Mouse (Mus musculus): ENCODE results near the gene Gkap1. TPM values are rescaled to one million over a fixed set of nuclear protein-coding genes. Genes with fewer than 3 reads are reported as not detected.

Gene Gkap1
- polyA plus RNA-seq, 1 experiment, result 195 TPM

GRCm38 (mm10) chr13:58215253-58215591 lies 60.3 kb downstream of the Gkap1 start:
- no peak for TF ChIP-seq POLR2A (IDR thresholded peaks at IDR 0.05; ENCODE audit: control insufficient read depth, low read depth, low read length)
- TF ChIP-seq CTCF (IDR thresholded peaks at IDR 0.05; ENCODE audit: control insufficient read depth, insufficient read depth, insufficient replicate concordance, low read depth, low read length), result no peak
- Histone ChIP-seq H3K27me3 (ENCODE audit: control insufficient read depth, insufficient read depth, low read length) (no peaks in the 10 kb centered on the region), H3K36me3 (ENCODE audit: control insufficient read depth, insufficient read depth, low read length) (no peaks in the 10 kb centered on the region), H3K4me3 (ENCODE audit: control insufficient read depth, low read depth, low read length) (peak overlapping the region; percentile 96), H3K4me1 (ENCODE audit: control insufficient read depth, insufficient read depth, low read length) (no peaks in the 10 kb centered on the region; the same call in 1 of the 2 replicates), H3K27ac (ENCODE audit: control insufficient read depth, insufficient read depth, low read depth, low read length) (peak overlapping the region; percentile 95)

GRCm38 (mm10) chr13:58214346-58215252 lies 60.9 kb downstream of the Gkap1 start:
- peak overlapping the region; percentile 95 for H3K27ac ChIP-seq (ENCODE audit: control insufficient read depth, insufficient read depth, low read depth, low read length)
- no peak for TF ChIP-seq POLR2A (IDR thresholded peaks at IDR 0.05; ENCODE audit: control insufficient read depth, low read depth, low read length)
- no peak for TF ChIP-seq CTCF (IDR thresholded peaks at IDR 0.05; ENCODE audit: control insufficient read depth, insufficient read depth, insufficient replicate concordance, low read depth, low read length)
- H3K4me1 ChIP-seq (ENCODE audit: control insufficient read depth, insufficient read depth, low read length), result no peaks in the 10 kb centered on the region; the same call in 1 of the 2 replicates
- H3K36me3 ChIP-seq (ENCODE audit: control insufficient read depth, insufficient read depth, low read length), result no peaks in the 10 kb centered on the region
- H3K27me3 ChIP-seq (ENCODE audit: control insufficient read depth, insufficient read depth, low read length), result no peaks in the 10 kb centered on the region
- H3K4me3 ChIP-seq (ENCODE audit: control insufficient read depth, low read depth, low read length), result peak overlapping the region; percentile 96

GRCm38 (mm10) chr13:58213801-58214200 lies 61.7 kb downstream of the Gkap1 start:
- no peak for TF ChIP-seq POLR2A (IDR thresholded peaks at IDR 0.05; ENCODE audit: control insufficient read depth, low read depth, low read length)
- no peak for TF ChIP-seq CTCF (IDR thresholded peaks at IDR 0.05; ENCODE audit: control insufficient read depth, insufficient read depth, insufficient replicate concordance, low read depth, low read length)
- Histone ChIP-seq H3K4me3 (ENCODE audit: control insufficient read depth, low read depth, low read length) (peak overlapping the region; percentile 12), H3K4me1 (ENCODE audit: control insufficient read depth, insufficient read depth, low read length) (no peaks in the 10 kb centered on the region; the same call in 1 of the 2 replicates), H3K36me3 (ENCODE audit: control insufficient read depth, insufficient read depth, low read length) (no peaks in the 10 kb centered on the region), H3K27ac (ENCODE audit: control insufficient read depth, insufficient read depth, low read depth, low read length) (no peak overlapping the region), H3K27me3 (ENCODE audit: control insufficient read depth, insufficient read depth, low read length) (no peaks in the 10 kb centered on the region)

GRCm38 (mm10) chr13:58212530-58212929 lies 63.0 kb downstream of the Gkap1 start:
- Histone ChIP-seq H3K4me1 (ENCODE audit: control insufficient read depth, insufficient read depth, low read length) (no peaks in the 10 kb centered on the region; the same call in 1 of the 2 replicates), H3K4me3 (ENCODE audit: control insufficient read depth, low read depth, low read length) (no peak overlapping the region), H3K27me3 (ENCODE audit: control insufficient read depth, insufficient read depth, low read length) (no peaks in the 10 kb centered on the region), H3K27ac (ENCODE audit: control insufficient read depth, insufficient read depth, low read depth, low read length) (no peak overlapping the region), H3K36me3 (ENCODE audit: control insufficient read depth, insufficient read depth, low read length) (no peaks in the 10 kb centered on the region)
- TF ChIP-seq CTCF (IDR thresholded peaks at IDR 0.05; ENCODE audit: control insufficient read depth, insufficient read depth, insufficient replicate concordance, low read depth, low read length), result no peak
- no peak for TF ChIP-seq POLR2A (IDR thresholded peaks at IDR 0.05; ENCODE audit: control insufficient read depth, low read depth, low read length)

GRCm38 (mm10) chr13:58210441-58210840 lies 65.1 kb downstream of the Gkap1 start:
- H3K36me3 ChIP-seq (ENCODE audit: control insufficient read depth, insufficient read depth, low read length), result no peaks in the 10 kb centered on the region
- H3K27ac ChIP-seq (ENCODE audit: control insufficient read depth, insufficient read depth, low read depth, low read length), result no peak overlapping the region
- H3K4me3 ChIP-seq (ENCODE audit: control insufficient read depth, low read depth, low read length), result no peak overlapping the region
- no peaks in the 10 kb centered on the region for H3K27me3 ChIP-seq (ENCODE audit: control insufficient read depth, insufficient read depth, low read length)
- TF ChIP-seq POLR2A (IDR thresholded peaks at IDR 0.05; ENCODE audit: control insufficient read depth, low read depth, low read length) (no peak), CTCF (IDR thresholded peaks at IDR 0.05; ENCODE audit: control insufficient read depth, insufficient read depth, insufficient replicate concordance, low read depth, low read length) (no peak)
- no peaks in the 10 kb centered on the region; the same call in 1 of the 2 replicates for H3K4me1 ChIP-seq (ENCODE audit: control insufficient read depth, insufficient read depth, low read length)

GRCm38 (mm10) chr13:58206084-58206483 lies 69.4 kb downstream of the Gkap1 start:
- TF ChIP-seq POLR2A (IDR thresholded peaks at IDR 0.05; ENCODE audit: control insufficient read depth, low read depth, low read length), result no peak
- TF ChIP-seq CTCF (IDR thresholded peaks at IDR 0.05; ENCODE audit: control insufficient read depth, insufficient read depth, insufficient replicate concordance, low read depth, low read length), result no peak
- H3K27ac ChIP-seq (ENCODE audit: control insufficient read depth, insufficient read depth, low read depth, low read length), result no peak overlapping the region
- no peaks in the 10 kb centered on the region for H3K27me3 ChIP-seq (ENCODE audit: control insufficient read depth, insufficient read depth, low read length)

GRCm38 (mm10) chr13:58204986-58205385 lies 70.5 kb downstream of the Gkap1 start:
- no peaks in the 10 kb centered on the region for H3K4me1 ChIP-seq (ENCODE audit: control insufficient read depth, insufficient read depth, low read length)
- no peak overlapping the region for H3K27ac ChIP-seq (ENCODE audit: control insufficient read depth, insufficient read depth, low read depth, low read length)
- TF ChIP-seq POLR2A (IDR thresholded peaks at IDR 0.05; ENCODE audit: control insufficient read depth, low read depth, low read length) (no peak), CTCF (IDR thresholded peaks at IDR 0.05; ENCODE audit: control insufficient read depth, insufficient read depth, insufficient replicate concordance, low read depth, low read length) (no peak)
- H3K36me3 ChIP-seq (ENCODE audit: control insufficient read depth, insufficient read depth, low read length), result no peaks in the 10 kb centered on the region
- no peak overlapping the region for H3K4me3 ChIP-seq (ENCODE audit: control insufficient read depth, low read depth, low read length)
- H3K27me3 ChIP-seq (ENCODE audit: control insufficient read depth, insufficient read depth, low read length), result no peaks in the 10 kb centered on the region

More at GRCm38 (mm10) chr13:58206084-58206483, 69.4 kb downstream of the Gkap1 start:
- Histone ChIP-seq H3K4me1 (ENCODE audit: control insufficient read depth, insufficient read depth, low read length) (no peaks in the 10 kb centered on the region), H3K4me3 (ENCODE audit: control insufficient read depth, low read depth, low read length) (no peak overlapping the region), H3K36me3 (ENCODE audit: control insufficient read depth, insufficient read depth, low read length) (no peaks in the 10 kb centered on the region)
